Mouse (Mus musculus) CD8-positive naive resting alpha-beta T cell, adult 2 months (primary cell): ENCODE measurements around the gene Slc31a2.

ENCODE experiments used
- DNase-seq, 2 experiments: peaks; one replicate each; pipeline ENCODE4 v3.0.0; 2022; ENCODE audit warnings: low read depth in 2 of 2, low spot score in 2 of 2

The Slc31a2 gene

DNA sequence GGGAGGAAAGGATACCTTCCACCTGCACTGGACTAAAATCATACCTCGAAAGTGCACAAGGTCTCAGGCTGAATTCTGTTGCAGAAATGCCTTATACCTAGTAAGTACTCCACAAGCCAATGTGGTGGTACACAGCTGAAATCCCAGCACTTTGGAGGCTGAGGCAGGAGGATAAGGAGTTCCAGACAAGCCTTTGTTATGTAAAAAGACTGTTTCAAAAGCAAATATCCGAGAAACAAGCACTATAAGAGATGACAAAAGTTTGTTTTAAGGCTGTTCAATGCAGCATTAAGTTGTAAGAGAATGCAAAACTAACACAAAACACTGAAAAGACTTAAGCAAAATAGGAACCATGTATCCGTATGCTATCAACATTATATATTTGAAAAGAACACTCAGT, 52.2 kb downstream of the Slc31a2 start:
- DNase-seq: no peak

- no peak for DNase-seq
Measured at GRCm38 (mm10) chr4:62316456-62316855, 54.1 kb downstream of the Slc31a2 start.

- no peak for DNase-seq
Measured at GRCm38 (mm10) chr4:62318294-62318693, 55.9 kb downstream of the Slc31a2 start.

- DNase-seq: no peak
Measured at GRCm38 (mm10) chr4:62322684-62323083, 60.3 kb downstream of the Slc31a2 start.

GRCm38 (mm10) chr4:62326111-62326510, 63.7 kb downstream of the Slc31a2 start:
- no peak for DNase-seq

DNA sequence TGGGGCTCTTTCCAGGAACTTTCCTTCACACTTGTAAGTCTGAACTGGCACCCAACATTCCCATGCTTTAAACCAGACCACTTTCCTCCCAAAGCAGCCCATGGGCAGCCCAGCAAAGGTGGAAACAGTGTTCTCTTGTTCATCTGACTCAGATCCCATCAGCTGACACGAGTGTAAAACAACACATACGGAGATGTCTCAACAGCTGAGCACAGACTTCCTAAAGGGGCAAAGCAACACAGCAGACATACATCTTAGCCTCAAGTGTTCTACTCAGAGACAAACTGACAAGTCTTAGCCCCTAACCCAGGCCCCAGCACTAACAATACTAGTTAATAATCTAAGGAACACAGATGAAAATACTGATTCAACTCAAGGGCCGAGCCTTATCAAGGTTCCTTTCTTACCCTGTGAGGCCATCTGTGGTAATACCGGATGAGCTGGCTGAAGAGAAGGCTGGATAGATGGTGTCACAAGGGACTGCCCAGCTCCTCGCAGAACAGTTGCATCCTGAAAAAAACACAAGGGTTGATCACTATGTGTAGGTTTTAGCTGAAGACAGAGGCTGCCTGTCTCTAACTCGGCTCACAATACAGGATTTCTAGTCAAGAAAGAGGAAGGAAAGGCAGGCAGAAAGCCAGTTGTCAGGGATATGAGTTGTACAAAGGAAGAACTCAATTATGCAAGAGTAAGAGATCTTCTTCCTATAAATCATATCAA, 66.7 kb downstream of the Slc31a2 start:
- DNase-seq: no peak

DNA sequence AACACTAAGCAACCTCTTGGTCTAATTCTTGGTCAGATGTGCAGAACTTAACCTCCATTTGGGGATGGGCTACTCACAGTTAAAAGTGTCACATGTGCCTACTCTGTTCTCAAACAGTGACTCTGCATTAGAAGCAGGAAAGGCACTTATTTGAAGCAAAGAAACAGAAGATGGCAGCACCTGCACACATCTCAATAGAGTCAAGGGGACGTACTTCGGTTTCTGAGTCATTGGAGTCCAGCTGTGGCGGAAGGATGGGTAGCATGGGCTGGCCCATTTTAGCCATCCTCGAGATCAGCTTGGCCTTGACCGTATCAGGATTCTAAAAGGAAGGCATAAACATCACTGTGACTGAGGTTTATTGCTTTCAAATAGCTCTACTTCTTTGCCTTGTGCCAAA, 69.6 kb downstream of the Slc31a2 start:
- no peak for DNase-seq

- DNase-seq: no peak
Measured at GRCm38 (mm10) chr4:62338536-62338935, 76.2 kb downstream of the Slc31a2 start.

DNA sequence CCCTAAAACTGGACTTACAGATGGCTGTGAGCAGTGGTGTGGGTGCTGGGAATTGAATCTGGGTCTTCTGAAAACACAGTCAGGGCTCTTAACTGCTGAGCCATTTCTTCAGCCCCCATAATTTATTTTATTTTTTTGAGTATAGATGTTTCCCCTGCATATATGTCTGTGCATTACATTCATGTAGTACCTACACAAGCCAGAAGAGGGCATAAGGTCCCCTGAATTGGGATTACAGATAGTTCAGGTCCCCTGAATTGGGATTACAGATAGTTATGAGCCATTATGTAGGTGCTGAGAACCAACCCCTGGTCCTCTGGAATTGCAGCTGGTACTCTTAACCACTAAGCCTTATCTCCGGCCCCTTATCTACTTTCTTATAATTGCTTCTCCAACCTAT, 81.6 kb downstream of the Slc31a2 start:
- peak; percentile 17 to 45 for DNase-seq

DNA sequence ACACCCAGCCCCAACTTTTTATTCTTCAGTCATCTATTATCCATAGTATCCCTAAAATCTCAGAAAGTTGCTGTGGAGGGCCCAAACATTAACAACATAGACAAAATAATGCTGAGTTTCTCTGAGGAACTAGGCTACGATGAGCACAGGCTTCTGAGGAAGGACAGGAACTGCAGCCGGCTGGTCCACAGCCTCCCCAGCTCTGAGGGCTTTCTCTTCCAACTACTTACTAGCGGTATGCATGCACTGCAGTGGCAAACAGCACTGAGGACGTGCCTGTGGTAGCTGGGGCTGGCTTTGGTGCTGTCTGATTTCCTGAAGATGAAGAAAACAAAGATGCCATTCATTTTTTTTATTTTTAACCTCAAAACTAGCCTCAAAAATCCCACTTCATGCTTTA, 83.5 kb downstream of the Slc31a2 start:
- no peak for DNase-seq

DNA sequence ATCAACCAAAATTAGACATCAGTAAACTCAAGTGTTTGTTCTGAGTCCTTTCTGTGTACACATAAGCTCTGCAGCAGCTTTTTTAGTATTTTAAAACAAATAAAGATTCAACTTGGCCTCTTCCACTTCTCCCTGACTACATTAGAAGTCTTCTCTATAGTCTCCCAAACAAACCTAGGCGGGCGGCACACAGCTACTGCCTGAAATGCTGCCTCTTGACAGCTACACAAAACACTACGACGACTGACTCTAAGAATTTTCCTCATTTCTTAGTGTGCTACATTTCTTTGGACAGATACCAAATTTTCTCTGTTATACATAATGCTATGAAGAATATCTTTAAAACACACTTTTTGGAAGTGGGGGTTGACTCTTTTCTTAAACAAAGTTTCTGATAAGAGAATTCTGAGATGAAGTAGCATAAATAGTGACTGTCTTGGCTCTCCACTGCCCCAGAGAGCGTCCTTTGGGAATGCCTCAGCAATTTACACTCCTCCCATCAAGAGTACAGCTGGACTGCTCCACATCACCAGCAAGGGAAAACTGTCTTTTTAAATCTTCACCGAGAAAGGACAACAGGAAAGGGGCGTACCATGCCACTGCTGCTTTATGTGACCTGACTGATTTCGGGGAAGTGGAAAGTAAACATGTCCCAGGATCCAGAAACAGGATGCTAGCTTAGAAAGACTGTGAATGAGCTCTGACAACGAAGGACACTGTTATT, 85.4 kb downstream of the Slc31a2 start:
- no peak for DNase-seq
